Mouse (Mus musculus) heart, postnatal 0 days (tissue): ENCODE data around the gene Tead2.

Source experiments
- CTCF ChIP-seq: IDR thresholded peaks from 2 replicates; pipeline ENCODE4 v1.5.1; 2016; ENCODE audit warnings: antibody characterized with exemption, control low read depth, low read depth
- EP300 ChIP-seq: IDR thresholded peaks from 2 replicates; pipeline ENCODE4 v1.6.1; 2016; ENCODE audit warnings: antibody characterized with exemption, low read depth

GRCm38 (mm10) chr7:45231941-45232340 lies 16.4 kb downstream of the Tead2 start:
- TF ChIP-seq CTCF (no peak), EP300 (no peak)
